21 mouse cellular contexts compared by ENCODE assay signal in genomic region chr2:179414704-179415103, GRCm38 (mm10). TPM values are rescaled to one million over a fixed set of nuclear protein-coding genes. Genes with fewer than 3 reads are reported as not detected.
DNase-seq lines count a peak whose midpoint lies in the region; ATAC-seq and TF ChIP-seq lines count a peak whose summit lies in the region.
"Had no signal": no experiment of that assay in that cellular context is flagged by ENCODE, and none has a peak within 500 bp of the region (broad histone marks: within the 10 kb centered on the region; RNA-seq: fewer than 3 reads in every experiment).

No protein-coding gene starts in this region.

- peak; percentile 52; the same call in 1 of the 2 replicates for TF ChIP-seq POLR2A in testis, adult 2 months (IDR thresholded peaks at IDR 0.05; ENCODE audit: control insufficient read depth, low read depth, low read length)

- in situ Hi-C loops in ES-E14 (cut with MboI; ENCODE audit: low sequenced_read_pairs in 2 of 2, unreplicated experiment in 2 of 2): no loop called here

- H3K27me3 ChIP-seq in testis, adult 2 months (ENCODE audit: control insufficient read depth, insufficient read depth, low read length): no peaks in the 10 kb centered on the region
- no peaks in the 10 kb centered on the region for H3K27me3 ChIP-seq in hindbrain, embryonic 13.5 days
- H3K27me3 ChIP-seq: embryonic facial prominence, embryonic 12.5 days; forebrain, embryonic 13.5 days; forebrain, embryonic 15.5 days had no signal

- H3K36me3 ChIP-seq in testis, adult 2 months (ENCODE audit: control insufficient read depth, insufficient read depth, low read length): no peaks in the 10 kb centered on the region
- H3K36me3 ChIP-seq in ES-E14 (ENCODE audit: control insufficient read depth, insufficient read depth, low read length, poor library complexity, severe bottlenecking): no peaks in the 10 kb centered on the region
- no peaks in the 10 kb centered on the region for H3K36me3 ChIP-seq in hindbrain, embryonic 13.5 days
- H3K36me3 ChIP-seq: embryonic facial prominence, embryonic 10.5 days; embryonic facial prominence, embryonic 12.5 days; forebrain, embryonic 15.5 days had no signal

- H3K4me3 ChIP-seq in testis, adult 2 months (ENCODE audit: control insufficient read depth, low read depth, low read length): peak overlapping the region; percentile 72
- peak overlapping the region; percentile 56 to 60; a peak in 3 of 4 replicates for H3K4me3 ChIP-seq in ES-E14 (ENCODE audit: insufficient read depth in 1 of 2, low read depth in 1 of 2, low read length in 2 of 2, poor library complexity in 1 of 2, severe bottlenecking in 1 of 2)
- H3K4me3 ChIP-seq in hindbrain, embryonic 13.5 days: no peak overlapping the region
- H3K4me3 ChIP-seq: embryonic facial prominence, embryonic 10.5 days; embryonic facial prominence, embryonic 12.5 days; forebrain, embryonic 13.5 days; forebrain, embryonic 15.5 days had no signal

- H3K27ac ChIP-seq in testis, adult 2 months (ENCODE audit: control insufficient read depth, insufficient read depth, low read depth, low read length): no peak overlapping the region
- H3K27ac ChIP-seq in ES-E14 (ENCODE audit: insufficient read depth, low read depth, low read length, poor library complexity, severe bottlenecking): no peak overlapping the region; the same call in 1 of the 2 replicates
- no peak overlapping the region for H3K27ac ChIP-seq in hindbrain, embryonic 13.5 days
- H3K27ac ChIP-seq: embryonic facial prominence, embryonic 10.5 days; embryonic facial prominence, embryonic 12.5 days; forebrain, embryonic 13.5 days; forebrain, embryonic 15.5 days had no signal

- no peak for DNase-seq in testis, postnatal 14 days (ENCODE audit: low spot score)
- no peak for DNase-seq in ES-E14 (ENCODE audit: low read depth, low spot score)
- DNase-seq in urinary bladder, postnatal 4 days (ENCODE audit: low spot score in 2 of 2): no peak
- DNase-seq: adrenal gland, adult 8-10 months; adrenal gland, postnatal 14 days; adrenal gland, postnatal 36 days; cerebellum, adult 11-12 months; cerebellum, adult 2 months; cerebellum, adult 9-10 months; cerebellum, postnatal 10 days; cerebellum, postnatal 25 days; forebrain, postnatal 0 days had no signal

- ATAC-seq in hindbrain, embryonic 13.5 days (ENCODE audit: low FRiP score): no peak
- ATAC-seq: activated CD4-positive, CD25-positive, alpha-beta regulatory T cell, adult 4 months; forebrain, embryonic 13.5 days; forebrain, embryonic 15.5 days; forebrain, postnatal 0 days had no signal

- H3K4me1 ChIP-seq in testis, adult 2 months (ENCODE audit: control insufficient read depth, insufficient read depth, low read length): peaks cover 8% of the 10 kb centered on the region
- 0 out of 4 replicates have a peak, but pooled peaks cover 0 to 3% of the 10 kb centered on the region in 2 experiments for H3K4me1 ChIP-seq in ES-E14 (ENCODE audit: control insufficient read depth in 2 of 2, insufficient read depth in 2 of 2, low read length in 2 of 2, poor library complexity in 1 of 2)
- H3K4me1 ChIP-seq in hindbrain, embryonic 13.5 days (replicated peaks): peaks cover 9% of the 10 kb centered on the region

- H3K4me2 ChIP-seq in hindbrain, embryonic 13.5 days: no peak overlapping the region
- H3K4me2 ChIP-seq: embryonic facial prominence, embryonic 12.5 days; forebrain, embryonic 13.5 days; forebrain, embryonic 15.5 days had no signal

- peak overlapping the region; percentile 69; the same call in 1 of the 2 replicates for H3K9ac ChIP-seq in ES-E14 (ENCODE audit: insufficient read depth, low read depth, low read length, poor library complexity, severe bottlenecking)
- H3K9ac ChIP-seq in hindbrain, embryonic 13.5 days: no peak overlapping the region
- H3K9ac ChIP-seq: embryonic facial prominence, embryonic 12.5 days; forebrain, embryonic 13.5 days; forebrain, embryonic 15.5 days; forebrain, postnatal 0 days had no signal

- TF ChIP-seq CTCF in testis, adult 2 months (IDR thresholded peaks at IDR 0.05; ENCODE audit: control insufficient read depth, insufficient read depth, insufficient replicate concordance, low read depth, low read length): no peak

- 95% methylated on average over 9 of the region's 9 CpGs for WGBS in hindbrain, embryonic 13.5 days

- no peaks in the 10 kb centered on the region for H3K9me3 ChIP-seq in ES-E14 (ENCODE audit: control insufficient read depth, insufficient read depth, low read depth, low read length)
- no peaks in the 10 kb centered on the region for H3K9me3 ChIP-seq in hindbrain, embryonic 13.5 days
- H3K9me3 ChIP-seq: embryonic facial prominence, embryonic 10.5 days; embryonic facial prominence, embryonic 12.5 days; forebrain, embryonic 13.5 days; forebrain, embryonic 15.5 days had no signal

TF ChIP-seq in ES-E14, 5 proteins besides CTCF, POLR2A, EP300 and RAD21:
- TF ChIP-seq ZNF384 (IDR thresholded peaks at IDR 0.05; ENCODE audit: low read depth, low read length): peak; percentile 78
- TF ChIP-seq ZC3H11A (IDR thresholded peaks at IDR 0.05; ENCODE audit: borderline replicate concordance, low read depth, low read length): no peak
- TF ChIP-seq CHD2 (IDR thresholded peaks at IDR 0.05; ENCODE audit: low read depth, low read length): no peak
- no peak for TF ChIP-seq HCFC1 (IDR thresholded peaks at IDR 0.05; ENCODE audit: borderline replicate concordance, insufficient read depth, low read length)
- TF ChIP-seq MAFK (IDR thresholded peaks at IDR 0.05; ENCODE audit: insufficient read depth, low read depth, low read length): no peak

RNA-seq across cellular contexts. Expression of gene Cdh4, which starts 27.5 kb away (rescaled TPM):
- polyA plus RNA-seq in testis, adult 2 months (2012; rRNA removed): 0.32 and 0.36 TPM in 2 replicates
- 1.7 and 1.9 TPM in 2 replicates for total RNA-seq in ES-E14 (2012; rRNA removed)
- 37.2 and 37.5 TPM in 2 replicates for polyA plus RNA-seq in hindbrain, embryonic 13.5 days (2015; fragmentation: Nextera tagmentation; extraction: Ambion mirVana)
- total RNA-seq: MEL had no signal
- polyA plus RNA-seq: C2C12 had no signal

Comparison
In these comparisons a context has a peak if more than half of its experiments do, and no peak if none do; other contexts are left out.
1. RNA of gene Cdh4, which starts 27.5 kb away (polyA plus RNA-seq): 37.2 to 37.5 TPM in hindbrain, embryonic 13.5 days; 0.32 to 0.36 TPM in testis, adult 2 months; every median in the first group is over 10 times any median in the second.